Mouse (Mus musculus) retina, embryonic 14.5 days (tissue): ENCODE measurements around the gene Tmcc3.

Source experiments
- DNase-seq: peaks from one replicate; pipeline ENCODE4 v3.0.0-alpha.2; 2015; ENCODE audit warnings: low spot score

Gene Tmcc3

DNA sequence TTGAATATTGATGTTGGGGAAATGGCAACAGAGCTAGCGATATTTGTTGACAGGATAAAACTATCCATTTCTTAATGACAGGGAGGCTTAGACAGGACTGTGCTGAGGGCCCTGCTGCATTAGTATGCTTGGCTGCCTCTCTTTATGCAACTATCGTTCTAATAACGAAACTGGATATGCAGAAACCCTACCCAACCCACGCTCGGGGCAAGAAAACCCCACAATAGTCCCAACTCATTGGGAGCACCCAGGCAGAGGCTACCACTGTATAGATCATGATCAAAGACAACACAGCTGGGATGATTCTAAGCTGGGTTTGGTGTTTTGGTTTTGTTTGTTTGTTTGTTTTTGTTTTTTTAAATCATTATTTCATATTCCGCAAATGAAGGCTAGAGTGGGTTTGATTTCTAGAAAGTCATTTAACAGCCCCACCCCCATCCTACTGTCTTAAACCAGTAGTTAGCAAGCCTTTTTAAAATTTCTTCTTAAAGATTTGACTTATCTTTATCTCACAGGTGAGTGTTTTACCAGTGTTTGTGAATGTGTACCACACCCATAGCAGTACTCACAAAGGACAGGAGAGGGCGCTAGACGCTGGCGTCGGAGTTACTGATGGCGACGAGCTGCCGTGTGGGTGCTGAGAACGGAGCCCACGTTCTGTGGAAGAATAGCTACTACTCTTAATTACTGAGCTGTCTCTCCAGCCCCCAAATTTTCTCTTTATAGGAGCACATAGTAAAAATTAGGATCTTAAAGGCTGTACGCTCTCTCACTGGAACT, 20.8 kb downstream of the Tmcc3 start:
- no peak for DNase-seq

DNA sequence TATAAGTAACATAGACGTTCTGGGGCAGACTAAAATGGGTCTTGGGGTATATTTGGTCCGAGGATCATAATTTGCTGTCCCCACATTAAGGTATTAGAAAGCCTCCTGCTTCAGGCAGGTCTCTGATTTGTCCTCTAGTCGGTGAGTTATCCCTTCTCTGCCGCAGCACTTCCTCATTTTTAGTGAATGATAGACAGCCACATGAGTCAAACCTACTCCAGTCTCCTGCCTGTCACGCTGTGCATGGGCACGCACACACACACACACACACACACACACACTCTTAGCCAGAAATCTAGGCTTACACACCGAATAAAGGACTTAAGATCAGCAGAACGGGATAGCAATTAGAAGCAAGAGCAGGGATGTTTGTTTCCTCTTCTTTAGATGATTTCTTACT, 21.6 kb downstream of the Tmcc3 start:
- no peak for DNase-seq

DNA sequence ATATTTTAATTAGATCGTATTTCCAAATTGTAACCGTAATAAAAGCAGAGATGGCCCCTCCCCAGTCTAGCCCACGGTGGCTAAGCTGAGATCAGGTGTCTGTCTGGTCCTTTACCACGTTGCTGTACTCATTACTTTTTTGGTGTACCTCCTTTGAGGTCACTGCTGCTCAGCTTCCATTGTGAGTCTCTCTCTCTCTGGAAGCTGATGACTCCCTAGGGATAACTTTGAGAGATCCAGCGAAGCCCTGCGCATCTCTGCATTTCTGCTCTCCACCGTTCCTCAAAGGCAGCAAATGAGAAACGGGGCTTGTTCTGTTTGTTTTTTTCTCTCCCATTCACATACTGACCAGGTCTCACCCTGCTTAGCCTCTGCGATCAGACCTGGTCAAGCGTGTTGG, 23.3 kb downstream of the Tmcc3 start:
- no peak for DNase-seq

DNA sequence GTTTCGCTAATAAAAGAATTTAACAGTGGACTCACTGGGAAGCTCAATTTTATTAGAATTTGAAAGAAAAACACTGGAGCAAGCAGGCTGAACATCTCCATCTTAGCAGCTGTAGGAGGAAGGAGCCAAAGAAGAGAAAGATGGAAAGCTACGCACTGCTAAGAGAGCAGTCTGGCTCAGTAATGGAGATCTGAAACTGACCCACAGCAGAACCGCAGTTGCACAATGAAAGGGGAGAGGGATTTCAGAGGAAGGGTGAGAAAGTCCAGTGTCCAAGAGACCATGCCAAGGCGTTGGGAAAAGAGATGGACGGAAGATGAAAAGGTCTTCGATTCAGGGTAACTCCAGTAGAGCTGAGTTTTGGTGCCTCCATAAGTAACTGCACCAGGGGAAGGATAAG, 24.3 kb downstream of the Tmcc3 start:
- DNase-seq, result no peak

DNA sequence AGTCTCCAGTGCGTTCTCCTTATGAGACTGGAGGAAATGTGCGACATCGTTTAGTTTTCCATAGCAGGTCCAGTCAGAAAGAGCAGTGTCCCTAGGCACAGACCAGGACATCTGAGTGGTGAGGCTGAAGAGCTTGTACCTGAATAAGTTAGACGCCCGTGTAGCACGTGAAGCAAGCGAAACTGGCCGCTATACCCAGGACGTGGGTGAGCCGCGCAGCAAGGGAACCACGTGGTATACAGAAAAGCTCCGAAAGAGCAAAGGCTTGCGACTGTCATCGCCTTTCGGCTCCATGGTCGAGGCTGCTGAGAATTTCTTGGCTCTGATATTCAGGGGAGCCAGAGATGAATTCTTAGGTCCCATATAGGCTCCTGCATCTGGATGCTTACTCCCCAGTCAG, 29.8 kb downstream of the Tmcc3 start:
- DNase-seq, result no peak

DNA sequence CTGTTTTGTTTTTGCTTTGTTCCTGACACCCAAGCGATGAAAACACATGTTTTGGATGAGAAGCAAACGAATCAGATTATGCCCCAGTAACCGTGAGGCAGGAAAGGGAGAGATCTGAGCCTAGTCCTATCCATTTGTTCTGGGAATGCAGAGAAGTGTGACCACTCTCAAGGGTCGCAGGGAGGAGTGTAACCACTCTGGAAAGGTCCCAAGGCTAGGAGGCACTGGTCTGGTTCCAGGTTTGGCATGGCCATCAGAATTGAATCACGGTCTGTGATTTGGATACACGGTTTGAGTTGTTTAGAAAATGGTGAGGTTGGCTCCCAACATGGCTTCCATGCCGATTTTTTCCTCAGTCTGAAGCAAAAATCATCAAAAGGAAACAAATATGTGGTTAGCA, 30.5 kb downstream of the Tmcc3 start:
- no peak for DNase-seq

DNA sequence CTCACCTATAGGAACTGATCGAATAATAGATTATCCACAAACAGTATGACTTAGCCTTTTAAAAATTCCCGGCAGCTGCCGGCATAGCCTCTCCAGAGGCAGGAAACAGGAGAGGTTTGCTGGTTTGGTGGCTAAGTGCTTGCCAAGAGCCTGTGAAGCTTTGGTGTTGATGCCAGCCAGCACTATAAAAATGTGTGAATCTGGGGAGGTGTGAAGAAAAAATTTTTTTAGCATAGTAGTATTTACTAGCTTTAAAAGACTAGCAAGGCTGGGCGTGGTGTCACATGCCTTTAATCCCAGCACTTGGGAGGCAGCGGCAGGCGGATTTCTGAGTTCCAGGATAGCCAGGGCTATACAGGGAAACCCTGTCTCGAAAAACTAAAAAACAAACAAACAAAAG, 31.8 kb downstream of the Tmcc3 start:
- no peak for DNase-seq

DNA sequence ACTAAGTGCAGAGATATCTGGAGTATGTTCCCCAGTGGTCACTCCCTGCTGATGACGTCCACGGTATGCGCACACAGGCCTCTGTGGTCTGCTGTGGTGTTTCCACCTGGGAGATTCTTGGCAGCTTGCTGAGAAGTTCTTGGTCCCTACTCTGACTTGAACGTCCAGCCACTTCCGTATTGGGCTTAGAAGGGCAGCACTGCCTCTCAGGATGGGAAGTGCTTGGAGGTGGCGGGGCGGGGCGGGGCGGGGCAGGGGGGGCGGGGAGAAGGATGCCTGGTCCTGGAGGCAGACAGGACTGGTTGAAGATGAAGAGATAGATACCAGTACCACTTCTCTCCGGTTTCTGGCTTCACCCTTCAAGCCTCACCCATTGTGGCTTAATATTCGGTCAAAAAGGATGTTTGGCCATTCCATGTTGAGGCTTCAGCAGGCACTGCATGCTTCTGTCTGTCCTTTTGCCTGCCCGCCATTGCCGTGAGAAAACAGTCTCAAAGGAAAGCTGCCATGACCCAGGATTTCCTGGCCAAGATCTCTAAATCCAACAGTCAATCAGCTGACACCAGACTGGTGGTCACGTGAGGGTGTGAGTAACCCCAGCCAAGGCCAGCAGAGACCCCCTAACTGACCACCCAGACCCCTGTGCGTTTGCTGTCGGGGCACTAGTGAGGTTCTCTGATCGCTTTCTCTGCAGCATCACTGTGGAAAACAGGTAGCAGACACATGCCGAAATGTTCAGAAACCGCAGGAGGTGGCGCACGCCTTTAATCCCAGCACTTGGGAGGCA, 33.1 kb downstream of the Tmcc3 start:
- no peak for DNase-seq

DNA sequence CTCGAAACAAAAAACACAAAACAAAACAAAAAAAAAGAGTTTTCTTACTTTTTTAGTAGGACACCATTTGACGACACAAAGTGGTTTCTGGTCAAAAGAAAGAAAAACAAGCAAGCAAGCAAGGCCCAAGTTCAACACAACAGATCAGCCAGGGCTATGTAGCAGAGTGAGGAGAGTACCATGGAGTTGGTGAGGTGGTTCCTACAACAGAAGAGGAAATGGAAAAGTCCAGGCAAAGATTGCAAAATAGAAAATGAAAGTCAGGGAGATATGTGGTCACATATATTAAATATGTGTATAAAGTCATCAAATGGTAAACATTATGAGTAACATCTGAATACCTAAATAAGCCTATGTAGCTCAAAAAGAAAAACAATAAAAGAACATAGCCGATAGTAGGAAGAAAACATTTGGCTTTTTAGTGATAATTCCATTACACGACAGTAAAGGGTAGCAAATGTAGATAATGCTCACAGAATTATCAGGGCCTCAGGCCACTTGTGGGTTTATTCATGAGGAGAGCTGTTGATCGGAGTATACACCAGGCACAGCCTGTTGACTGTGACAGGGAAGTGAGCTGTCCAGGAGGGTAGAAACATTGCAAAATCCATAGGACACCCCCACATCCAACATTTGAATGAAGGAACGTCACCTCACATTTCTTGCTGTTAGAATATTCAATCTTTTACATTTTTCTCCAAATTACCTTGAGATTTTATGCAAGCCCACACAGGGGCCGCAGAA, 33.9 kb downstream of the Tmcc3 start:
- no peak for DNase-seq

DNA sequence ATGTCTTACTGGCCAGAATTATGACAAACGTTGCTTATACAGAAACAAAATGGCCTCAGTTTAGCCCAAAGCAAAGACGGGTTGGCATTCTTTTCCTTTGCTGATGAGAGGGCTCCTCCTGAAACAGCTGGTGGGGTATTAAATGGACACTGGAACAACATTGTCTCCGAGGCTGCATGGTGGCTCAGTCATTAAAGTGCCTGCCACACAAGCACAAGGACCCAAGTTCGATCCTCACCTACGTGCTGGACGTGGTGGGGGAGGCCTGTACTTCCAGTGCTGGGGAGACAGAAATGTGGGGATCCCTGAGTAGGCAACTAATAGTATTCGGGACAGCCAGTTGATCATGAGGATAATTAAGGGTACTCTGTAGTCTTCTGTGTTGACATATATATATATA, 34.8 kb downstream of the Tmcc3 start:
- DNase-seq, result no peak

DNA sequence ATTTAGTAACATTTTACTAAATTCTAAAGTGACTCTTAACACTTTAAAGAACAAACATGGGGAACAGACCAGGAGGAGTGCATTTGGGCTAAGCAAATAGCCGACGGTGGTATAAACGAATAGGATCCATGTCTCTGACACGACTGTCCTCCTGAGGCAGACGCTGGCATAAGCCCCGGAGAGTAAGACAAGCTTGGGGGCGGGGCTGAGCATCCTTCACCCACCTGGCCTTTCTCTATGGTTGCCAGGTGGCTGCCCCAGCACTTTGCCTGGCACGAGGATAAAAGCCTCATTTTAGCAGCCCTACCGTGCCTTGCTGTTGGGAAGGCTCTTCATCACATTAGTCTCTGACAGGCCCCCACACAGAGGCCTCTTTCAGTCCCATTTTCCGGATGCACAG, 35.5 kb downstream of the Tmcc3 start:
- DNase-seq, result no peak

DNA sequence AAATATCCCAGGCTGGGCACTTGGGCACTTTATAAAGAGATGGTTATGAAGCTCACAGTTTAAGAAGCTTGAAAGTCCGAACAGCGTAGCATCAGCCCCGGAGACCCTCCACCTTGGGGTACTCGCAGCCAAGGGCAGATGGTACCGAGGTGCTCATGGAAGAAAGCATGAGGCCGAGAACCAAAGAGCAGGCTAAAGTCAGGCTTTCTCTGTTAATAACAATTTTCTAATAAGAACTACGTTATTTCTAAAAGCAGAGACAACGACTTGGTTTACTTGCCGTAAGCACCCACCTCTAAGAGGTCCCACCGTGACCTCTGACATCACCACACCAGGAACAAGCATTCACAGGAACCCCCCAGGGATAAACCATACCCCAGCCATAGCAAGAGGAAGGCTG, 36.2 kb downstream of the Tmcc3 start:
- no peak for DNase-seq

DNA sequence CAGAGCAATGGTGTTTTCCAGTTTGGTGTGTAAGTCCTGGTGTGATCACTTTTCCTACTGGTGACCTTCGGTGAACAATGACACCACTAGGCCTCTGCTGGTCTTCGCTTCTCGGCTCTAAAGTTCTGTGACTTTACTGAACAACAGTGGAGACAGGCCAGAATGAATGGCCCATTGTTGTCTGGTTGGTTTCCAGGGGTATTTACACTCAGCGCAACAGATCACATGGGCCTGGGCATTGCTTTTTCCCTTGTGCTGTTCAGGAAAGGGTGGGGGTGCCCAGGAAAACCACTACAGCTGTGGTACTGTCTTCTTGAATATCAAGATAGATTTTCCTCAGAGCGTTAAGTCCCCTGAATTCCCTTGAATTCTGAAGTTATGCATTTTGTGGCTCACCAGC, 38.5 kb downstream of the Tmcc3 start:
- DNase-seq, result no peak

DNA sequence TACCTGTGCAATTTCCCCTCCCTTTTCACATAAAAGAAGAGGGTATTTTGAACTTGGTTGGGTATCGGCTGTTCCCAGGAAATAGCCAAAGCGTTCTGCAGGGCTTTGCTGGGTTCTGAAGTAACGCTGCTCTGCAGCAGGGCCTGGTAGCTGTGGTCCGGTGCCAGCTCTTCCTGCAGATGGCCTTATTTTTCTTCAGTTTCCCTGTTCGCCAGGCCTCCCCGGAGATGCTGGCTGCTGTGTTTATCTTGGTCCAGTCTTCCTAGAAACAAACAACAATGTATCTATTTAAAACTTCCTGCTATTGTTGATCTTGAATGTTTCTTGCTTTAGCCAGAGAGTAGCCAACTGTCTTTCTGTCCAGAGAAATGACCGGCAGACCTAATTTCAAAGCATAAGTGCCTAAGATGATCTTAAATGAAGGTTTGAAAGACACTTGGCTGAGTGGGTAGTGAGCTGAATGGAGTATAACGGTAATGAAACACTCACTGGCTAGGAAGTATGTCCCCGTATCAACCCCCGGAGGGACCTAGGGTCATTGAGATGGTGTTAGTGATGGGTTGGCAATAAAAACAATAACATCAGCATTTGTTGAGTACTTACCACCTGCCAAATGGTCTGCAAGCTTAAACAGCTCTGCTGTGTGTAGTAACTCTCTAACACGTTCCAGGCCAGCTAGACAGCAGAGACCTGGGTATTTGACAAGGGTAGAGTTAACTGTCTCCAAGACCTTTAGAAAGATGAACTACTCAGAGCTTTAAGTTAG, 39.3 kb downstream of the Tmcc3 start:
- no peak for DNase-seq

DNA sequence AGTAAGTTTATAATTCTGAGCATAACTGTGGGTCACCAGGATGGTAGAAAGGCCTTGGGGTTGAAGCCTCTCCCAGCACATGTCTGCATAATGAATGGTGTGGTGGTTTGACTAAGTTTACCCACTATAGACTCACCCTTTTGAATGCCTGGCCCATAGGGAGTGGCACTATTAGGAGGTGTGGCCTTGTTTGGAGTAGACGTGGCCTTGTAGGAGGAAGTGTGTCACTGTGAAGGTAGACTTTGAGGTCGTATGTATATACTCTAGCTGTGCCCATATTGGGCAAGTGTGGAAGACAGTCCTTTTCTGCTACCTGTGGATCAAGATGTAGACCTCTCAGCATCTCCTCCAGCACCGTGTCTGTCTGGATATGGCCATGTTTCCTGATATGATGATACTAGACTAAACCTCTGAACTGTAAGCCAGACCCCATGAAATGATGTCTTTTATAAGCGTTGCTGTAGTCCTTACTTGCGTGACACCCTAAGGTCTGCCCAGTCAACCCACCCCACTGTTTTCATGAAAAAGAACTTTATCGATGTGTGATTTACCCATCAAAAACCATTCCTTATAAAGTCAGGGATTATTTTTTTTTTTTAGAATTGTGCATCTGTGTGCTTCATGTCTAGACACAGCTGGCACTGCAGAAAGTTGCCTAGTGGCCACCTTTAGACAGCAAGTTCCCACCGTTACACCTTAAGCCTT, 40.6 kb downstream of the Tmcc3 start:
- no peak for DNase-seq

DNA sequence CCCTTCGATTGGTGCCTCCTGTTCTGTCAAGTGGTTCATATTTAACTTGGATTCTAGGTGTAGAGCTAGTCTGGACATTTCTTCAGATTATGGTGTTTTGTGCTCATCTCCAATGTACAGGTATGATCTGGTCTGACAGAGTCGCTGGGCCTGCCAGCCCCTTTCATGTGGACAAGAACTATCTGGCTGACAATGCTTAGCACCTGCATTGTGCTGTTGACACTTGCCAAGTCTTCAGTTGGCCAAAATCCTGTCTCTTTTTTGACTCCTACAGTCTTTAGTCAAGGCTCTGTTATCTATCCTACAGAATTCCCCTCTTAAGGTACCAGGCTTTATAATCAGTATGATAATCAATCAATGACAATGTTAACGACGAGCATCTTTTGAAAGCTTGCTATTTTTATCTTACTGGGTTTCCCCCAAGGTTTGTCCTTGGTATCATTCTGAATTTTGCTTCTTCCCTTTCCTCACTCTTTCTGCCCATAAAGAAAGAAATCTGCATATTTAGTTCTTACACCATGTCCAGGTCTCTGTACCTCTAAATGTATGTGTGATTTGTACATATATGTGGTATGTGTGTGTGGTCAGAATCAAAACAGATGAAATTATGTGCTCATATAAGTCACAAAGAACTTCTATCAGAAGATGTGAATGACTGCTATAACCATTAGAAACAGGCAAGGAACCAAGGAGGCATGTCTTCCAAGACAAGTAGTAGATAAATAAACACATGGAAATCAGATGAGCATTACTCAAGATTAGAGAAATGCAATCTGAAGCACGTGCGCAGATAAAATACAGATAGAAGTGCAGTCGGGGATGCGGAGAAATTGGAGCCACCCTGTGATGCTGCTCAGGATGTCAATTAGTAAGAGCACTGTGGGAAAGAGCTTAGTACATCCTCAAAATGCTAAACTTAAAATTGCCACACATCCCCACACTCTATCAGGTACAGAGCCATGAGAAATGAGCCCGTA, 41.4 kb downstream of the Tmcc3 start:
- no peak for DNase-seq

DNA sequence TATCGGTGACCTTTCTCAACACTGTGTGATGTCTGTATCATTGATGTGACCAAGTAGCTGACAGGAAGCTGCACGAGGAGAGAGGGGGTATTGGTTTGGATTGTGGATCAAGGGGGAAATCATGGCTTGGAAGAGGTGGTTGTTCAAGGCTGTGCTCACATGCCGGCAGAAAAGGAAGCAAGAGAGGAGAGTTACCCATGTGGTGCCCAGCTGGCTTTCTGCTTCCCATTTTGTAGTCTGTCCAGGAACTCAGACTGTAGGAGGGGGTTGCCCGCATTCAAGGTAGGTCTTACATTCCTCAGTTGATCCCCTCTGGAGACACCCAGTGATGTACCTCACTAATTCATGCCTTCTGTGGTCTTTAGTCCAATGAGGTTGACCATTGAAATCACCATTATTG, 42.3 kb downstream of the Tmcc3 start:
- DNase-seq, result no peak

DNA sequence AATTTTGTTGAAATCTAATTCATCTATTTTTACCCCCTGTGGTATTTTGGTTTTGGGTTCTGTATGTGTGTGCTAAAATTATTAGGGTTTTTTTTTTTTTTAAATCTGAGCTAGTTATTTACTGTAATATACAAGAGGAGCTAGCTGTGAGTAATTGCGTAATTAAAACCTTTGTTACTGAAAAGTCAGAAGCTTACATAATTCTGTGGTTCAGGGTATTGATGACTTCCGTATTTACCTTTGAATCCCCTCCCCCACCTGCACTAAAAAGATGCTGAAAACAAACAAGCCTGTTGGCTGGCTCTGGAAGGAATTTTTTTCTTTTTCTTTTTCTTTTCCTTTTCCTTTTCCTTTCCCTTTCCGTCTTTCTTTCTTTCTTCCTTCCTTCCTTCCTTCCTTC, 42.7 kb downstream of the Tmcc3 start:
- DNase-seq, result no peak

DNA sequence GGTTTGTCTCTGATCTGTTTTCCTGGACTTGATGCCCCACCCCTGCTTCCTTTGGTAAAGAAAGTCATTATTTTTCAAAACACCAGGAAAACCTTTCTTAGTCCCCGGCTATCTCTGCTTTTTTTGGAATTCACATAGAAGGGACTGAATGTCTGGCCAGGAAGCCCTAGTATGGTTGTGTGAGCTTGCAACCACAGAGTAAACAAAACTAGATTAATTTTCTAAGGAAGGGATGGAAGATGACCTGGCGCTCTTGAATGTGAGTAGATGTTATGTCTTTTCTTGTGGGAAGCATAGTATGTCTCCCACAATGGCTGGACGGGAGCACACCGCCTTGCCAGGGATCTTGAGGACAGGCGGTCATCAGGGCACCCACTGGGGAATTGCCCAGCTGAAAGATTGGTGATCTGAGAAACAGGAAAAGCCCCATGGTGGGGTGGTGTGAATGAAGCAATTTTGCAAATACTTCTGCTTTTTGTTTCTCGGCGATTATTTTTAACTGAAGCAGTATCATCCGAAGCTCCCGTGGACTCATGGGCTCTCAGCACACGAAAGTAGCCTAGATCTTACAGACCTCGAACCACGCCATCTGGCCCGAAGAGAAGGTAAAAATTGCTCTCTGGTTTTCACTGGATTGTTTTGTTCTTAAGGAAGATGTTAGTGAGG, 44.9 kb downstream of the Tmcc3 start:
- DNase-seq, result no peak

DNA sequence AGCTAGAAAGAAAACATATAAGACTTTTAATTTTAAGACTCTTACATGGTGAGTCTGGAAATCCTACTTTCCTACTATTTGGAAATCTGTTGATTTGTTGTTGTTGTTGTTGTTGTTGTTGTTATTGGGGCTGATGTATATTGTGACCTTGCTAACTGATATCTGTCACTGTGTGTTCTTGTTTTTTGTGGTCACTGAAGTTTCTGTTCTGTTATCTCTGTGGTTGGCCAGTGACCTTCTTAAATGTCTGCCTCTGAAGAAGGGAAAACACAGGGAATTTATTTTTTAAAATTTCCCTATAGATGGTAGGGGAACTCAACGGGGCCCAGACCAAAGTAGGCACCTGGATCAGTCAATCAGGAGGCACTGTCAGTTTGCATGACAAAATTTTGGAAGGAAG, 48.9 kb downstream of the Tmcc3 start:
- no peak for DNase-seq
